Mouse (Mus musculus) megakaryocyte progenitor cell, adult 5-6 weeks (primary cell): ENCODE data around the gene Wdr3. TPM values are rescaled to one million over a fixed set of nuclear protein-coding genes. Genes with fewer than 3 reads are reported as not detected.

Experiments
- total RNA-seq, 2 experiments: library from RNA; stranded (forward) in 1 of 2; stranded (reverse) in 1 of 2; fragments of 157-497, 149-512 nt in 1 of 2; fragments of 200-1000 nt in 1 of 2; gene quantifications; 2 replicates each; pipeline versions ENCODE4 v1.2.3 to v1.2.4; 2015 to 2017

Wdr3 gene
- total RNA-seq, 2 experiments from 2014 or later: 46.1 to 95.3 TPM

Other genes with a start within 250 kb of the Wdr3 start
- 37.1 and 44.6 TPM in 2 replicates for gene Gdap2, start within 50 bp of the Wdr3 start, total RNA-seq (2015)
- gene Gdap2, start within 50 bp of the Wdr3 start, total RNA-seq (2017): 25.0 and 33.5 TPM in 2 replicates